Mouse (Mus musculus): ENCODE measurements around the gene Carmil3.

The Carmil3 gene

DNA sequence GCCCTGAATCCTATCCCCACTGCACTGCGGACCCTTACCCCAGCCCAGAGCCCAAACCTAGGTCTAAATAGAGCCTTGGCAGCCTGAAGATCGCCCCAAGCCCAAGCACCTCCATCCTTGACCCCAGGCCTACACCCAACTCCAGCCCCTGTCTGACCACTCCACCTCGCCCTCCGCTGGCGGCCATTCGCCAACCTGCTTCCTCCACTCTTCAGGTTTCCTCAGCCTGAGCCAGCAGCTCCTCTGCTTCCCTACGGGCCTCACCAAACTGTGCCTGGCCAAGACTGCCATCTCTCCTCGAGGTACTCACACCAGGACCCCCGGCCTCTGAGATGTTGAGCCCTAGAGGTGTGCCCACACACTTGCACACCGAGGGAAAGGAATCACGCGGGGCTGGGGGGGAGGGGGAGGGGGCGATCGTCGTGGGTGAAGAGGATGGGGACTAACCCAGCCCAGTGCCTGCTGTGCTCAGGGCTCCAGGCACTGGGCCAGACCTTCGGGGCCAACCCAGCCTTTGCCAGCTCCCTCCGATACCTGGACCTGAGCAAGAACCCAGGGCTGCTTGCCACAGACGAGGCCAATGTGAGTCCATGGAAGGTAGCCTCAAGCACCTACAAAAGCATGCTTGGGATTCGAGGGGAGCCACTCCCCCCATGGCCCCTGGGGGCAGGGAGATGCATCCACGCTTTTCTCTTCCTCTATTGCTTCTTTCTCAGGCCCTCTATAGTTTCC lies 5.2 kb downstream of the Carmil3 start:
- DNase-seq: peak; percentile 62 to 72

DNA sequence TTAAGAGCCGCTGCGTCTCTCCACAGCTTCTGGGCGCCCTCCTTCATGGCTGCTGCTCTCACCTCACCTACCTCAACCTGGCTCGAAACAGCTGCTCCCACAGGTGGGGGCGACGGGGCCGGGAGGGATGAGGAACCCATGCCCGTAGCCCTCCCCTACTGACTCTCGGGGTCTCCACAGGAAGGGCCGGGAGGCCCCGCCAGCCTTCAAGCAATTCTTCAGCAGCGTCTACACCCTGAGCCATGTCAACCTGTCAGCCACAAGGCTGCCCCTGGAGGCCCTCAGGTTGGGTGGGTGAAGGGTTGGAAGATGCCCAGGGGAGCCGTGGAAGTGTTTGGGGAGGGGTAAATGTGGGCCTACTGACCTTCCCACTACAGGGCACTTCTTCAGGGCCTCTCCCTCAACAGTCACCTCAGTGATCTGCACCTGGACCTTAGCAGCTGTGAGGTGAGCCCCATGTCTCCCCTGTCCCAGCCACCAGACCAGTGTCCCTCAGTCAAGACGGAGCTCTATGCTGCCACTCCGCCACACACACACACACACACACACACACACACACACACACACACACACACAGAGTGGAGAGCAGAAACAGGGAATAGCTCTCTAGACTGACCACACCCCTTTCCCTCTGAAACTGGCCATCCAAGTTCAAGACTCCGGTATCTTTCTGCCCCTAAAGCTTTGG lies 6.5 kb downstream of the Carmil3 start:
- peak in 1 of 2 experiments; percentile 33 for DNase-seq

DNA sequence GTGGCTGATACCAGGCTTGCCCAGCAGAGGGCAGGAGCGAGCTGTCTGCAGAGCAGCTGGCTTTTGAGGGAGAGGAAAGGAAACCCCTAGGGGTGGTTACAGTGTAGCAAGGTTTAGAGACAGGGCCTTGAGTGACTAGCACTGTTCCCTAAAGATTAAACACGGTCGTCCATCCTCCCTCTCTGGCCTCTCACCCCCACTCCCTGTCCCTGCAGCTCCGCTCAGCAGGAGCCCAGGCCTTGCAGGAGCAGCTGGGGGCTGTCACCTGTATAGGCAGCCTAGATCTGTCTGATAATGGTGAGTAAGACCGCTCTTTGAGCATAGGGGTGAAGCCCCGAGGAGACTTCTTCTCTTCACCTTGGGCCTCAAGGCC lies 7.0 kb downstream of the Carmil3 start:
- peak; percentile 96 to 98 for DNase-seq

GRCm38 (mm10) chr14:55505612-55506011 lies 15.2 kb downstream of the Carmil3 start:
- DNase-seq: peak in 1 of 2 experiments; percentile 8

- peak; percentile 49 to 59 for DNase-seq
These were observed 17.4 kb downstream of the Carmil3 start for GRCm38 (mm10) chr14:55507801-55508200.

GRCm38 (mm10) chr14:55509540-55509939 lies 19.1 kb downstream of the Carmil3 start:
- no peak for DNase-seq

- DNase-seq: peak in 1 of 2 experiments; percentile 32
These were observed 19.8 kb downstream of the Carmil3 start, which contains the start of gene Cpne6 for GRCm38 (mm10) chr14:55510125-55510731. Gene Cpne6 (plus strand): TSS chr14:55510445.

GRCm38 (mm10) chr14:55511037-55511436 lies 20.6 kb downstream of the Carmil3 start:
- peak in 1 of 2 experiments; percentile 35 for DNase-seq

DNA sequence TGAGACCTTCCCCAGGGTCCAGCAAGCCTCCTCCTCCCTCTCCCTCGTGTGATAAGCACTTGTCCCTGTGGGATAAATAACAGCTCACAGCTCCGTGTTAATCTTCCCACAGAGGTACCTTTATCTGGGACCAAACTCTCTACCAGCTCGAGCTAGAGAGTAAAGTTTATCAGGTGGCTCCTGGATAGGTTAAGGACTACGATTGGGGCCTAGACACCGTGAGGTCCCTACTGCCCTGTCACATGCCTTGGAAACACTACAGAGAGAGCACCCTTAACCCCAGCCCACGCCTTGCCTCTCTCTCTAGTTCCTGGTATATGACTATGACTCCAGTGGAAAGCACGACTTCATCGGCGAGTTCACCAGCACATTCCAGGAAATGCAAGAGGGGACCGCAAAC lies 23.5 kb downstream of the Carmil3 start:
- DNase-seq: no peak

DNA sequence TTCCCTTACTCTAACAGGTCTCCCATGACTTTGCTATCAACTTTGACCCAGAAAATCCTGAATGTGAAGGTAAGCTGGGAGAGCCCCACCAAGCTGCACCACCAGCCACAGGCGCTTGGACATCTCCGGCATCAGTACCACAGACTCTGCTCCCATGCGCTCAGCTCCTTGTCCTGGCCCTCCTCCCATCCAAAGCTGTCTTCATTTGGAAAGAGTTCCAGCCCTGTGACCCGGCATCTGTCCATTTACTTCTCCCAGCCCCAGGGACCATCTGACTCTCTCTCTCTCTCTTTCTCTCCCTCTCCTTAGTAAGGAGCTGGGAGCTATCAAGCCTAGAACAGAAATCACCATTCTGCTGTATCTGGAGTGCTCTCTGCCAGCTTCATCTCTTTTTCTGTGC lies 25.4 kb downstream of the Carmil3 start:
- DNase-seq: peak; percentile 62 to 74

DNA sequence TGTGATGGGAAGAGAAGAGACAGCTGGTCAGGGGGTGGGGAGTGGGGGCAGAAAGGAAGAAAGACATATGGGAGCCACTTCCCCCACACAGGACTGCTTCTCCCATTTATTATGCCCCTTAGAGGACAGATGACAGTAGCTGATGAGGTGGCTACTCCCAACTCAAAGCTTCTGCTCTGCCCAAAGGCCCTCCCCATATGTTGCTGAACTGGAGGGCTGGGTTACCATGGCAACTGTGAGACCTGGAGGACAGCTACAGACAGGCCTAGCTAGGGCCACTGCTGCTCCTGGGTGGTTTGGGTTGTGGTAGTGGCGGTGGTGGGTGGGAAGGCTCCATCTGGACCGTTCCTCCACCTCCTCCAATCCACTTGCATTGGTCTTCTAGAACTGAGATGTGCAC lies 28.4 kb downstream of the Carmil3 start:
- peak; percentile 81 to 88 for DNase-seq

DNA sequence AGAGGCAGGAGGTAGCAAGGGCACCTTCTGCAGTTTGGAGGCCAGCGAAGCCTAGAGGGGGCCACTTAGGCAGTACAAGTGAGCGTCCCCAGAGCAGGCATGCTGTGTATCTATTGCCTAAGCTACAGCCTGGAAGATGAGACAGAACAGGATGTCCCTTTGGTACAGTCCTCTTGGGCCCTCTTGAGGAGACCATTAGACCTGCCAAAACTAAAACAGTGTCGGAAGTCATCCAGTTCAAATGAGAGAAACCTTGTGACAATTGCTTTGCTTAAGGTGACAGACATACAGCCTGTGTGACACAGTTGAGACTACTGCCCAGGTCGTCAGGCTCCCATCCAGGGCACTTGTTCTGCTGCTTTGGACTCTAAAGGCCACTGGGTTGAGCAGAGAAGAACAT lies 29.2 kb downstream of the Carmil3 start:
- DNase-seq: peak; percentile 42 to 49

GRCm38 (mm10) chr14:55520451-55521361 lies 30.3 kb downstream of the Carmil3 start:
- DNase-seq: peak; percentile 85 to 87

DNA sequence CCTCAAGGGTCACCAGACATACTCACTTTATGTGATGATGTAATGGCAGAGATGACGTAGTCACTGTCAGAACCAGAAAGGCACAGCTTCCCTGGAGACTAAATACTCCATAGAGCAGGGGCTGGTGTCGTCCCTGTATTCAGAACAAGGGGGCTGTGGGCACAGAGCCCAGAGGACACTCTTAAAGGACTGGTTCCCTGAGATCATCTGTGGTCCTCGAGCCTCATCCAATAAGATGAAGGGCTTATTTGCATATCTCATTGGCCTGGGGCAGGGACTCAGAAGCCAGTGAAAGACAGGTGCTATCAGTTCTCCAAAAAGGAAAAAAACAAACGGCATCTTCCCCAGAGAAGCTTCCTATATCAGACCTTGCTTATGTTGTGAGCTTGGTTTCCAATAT lies 33.6 kb downstream of the Carmil3 start:
- DNase-seq: no peak

DNA sequence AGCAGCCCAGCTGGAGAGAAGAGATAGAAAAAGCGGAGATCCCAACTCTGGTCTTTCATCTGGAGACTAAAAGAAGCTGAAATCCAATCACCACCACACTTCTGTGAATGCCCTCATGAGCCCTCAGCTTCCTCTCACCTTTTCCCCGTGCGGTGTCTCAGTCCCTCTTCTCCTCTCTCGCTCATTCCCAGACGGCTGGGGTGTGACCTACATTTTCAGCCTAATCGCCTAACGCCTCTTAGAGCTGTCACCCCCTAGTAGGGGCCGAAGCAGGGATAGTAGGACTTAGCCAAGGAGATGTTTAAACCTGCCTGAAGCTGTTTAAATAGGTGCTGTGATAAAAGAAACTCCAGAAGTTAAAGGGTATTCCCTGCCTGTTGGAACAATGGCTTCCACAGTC lies 34.3 kb downstream of the Carmil3 start, which contains the start of gene Nrl:
Gene Nrl (minus strand): TSS at position 197 of the 400 bp plus-strand sequence.
- DNase-seq: no peak

- DNase-seq: no peak
These were observed 36.2 kb downstream of the Carmil3 start for GRCm38 (mm10) chr14:55526674-55527073.

DNA sequence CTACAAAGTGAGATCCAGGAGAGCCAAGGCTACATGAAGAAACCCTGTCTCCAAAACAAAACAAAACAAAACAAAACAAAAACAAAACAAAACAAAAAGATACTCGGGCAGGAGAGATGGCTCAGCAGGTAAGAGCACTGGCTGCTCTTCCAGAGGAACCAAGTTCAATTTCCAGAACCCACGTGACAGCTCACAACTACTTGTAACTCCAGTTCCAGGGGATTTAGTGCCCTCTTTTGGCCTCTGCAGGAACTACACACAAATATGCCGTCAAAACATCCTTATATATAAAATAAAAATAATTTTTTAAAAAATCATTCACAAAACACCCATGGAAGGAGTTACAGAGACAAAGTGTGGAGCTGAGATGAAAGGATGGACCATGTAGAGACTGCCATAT lies 37.5 kb downstream of the Carmil3 start:
- peak; percentile 54 to 71 for DNase-seq

- DNase-seq: peak; percentile 81 to 85
These were observed 45.8 kb downstream of the Carmil3 start for GRCm38 (mm10) chr14:55536116-55536745.

DNA sequence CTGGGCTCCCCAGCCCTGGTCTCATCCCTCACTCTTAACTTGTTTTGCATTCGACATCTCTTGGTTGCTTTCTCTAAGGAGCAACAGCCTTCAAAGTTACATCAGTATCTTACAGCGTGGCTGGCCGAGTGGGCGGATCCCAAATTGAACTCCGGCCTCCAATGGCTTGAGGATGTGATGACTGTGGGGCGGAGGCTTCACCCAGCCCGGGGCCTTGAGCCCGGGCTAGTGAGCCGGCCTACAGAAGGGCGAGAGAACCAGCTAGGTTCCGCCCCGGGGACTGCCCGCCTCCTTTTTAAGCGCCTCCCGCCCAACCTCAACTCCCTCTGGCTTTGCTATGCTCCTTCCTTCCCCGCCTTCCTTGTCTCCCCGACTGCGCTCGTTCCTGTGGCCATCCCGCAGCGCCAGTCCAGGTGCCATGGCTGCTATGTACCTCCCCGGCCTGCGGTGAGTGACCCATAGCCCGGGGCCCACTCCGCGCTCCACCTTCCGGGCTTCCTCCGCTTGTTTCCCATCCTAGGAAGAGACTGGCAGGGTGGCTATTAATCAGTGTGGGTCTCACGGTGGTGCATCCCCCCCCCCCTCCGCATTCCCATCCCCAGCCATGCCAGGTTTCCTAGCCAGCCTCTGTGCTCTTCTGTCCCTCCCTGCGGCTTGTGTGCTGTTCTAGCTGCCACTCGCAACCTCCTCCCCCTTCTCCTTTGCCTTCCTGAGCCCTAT lies 49.8 kb downstream of the Carmil3 start, which contains the start of gene Pck2:
Gene Pck2 (plus strand): TSS at position 200 of the 720 bp plus-strand sequence.
- DNase-seq: peak; percentile 83 to 87

DNA sequence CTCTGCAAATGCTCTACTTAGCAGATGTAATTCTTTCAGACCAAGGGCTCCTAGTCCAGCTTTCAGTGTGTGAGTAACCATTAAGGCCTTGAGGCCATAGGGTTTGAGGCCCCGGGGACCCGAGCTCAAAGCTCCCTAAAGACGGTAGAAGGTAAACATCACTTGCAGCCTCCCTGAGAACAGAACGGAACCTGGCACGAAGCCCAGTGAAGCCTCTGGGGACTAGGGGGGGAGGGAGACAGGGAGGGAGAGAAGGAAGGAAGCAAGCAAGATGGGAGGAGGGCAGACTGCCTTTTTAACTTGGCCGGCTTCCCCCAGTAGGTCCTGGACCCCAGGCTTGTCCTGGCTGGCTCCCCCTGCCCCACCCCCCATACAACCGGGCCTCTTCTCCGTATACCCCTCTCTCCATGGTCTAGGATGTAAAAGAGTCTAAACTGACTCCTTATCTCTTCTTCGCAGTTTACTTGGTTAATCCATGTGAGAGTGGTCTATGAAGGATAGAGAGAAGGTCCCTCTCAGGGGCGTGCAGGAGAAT lies 50.4 kb downstream of the Carmil3 start:
- peak; percentile 93 to 95 for DNase-seq

GRCm38 (mm10) chr14:55542268-55542667 lies 51.8 kb downstream of the Carmil3 start:
- no peak for DNase-seq

Measured in cerebellum, postnatal 10 days (tissue).